Mouse (Mus musculus) T-cell, adult 66 days (primary cell): ENCODE data around the gene Olfr1358. TPM values are rescaled to one million over a fixed set of nuclear protein-coding genes. Genes with fewer than 3 reads are reported as not detected.

ENCODE experiments used
- total RNA-seq, 2 experiments: library from RNA; stranded (reverse); gene quantifications; 3 replicates in 1 of 2; 4 replicates in 1 of 2; pipeline ENCODE4 v1.2.4; 2023

Gene Olfr1358
- total RNA-seq = not detected

GRCm38 (mm10) chr10:78517128-78517527 is at the start of gene Olfr1358:
Gene Olfr1358 (plus strand): TSS chr10:78517428.

Other genes starting within 250 kb of the Olfr1358 start
- gene Agpat3, start 164.9 kb upstream of the Olfr1358 start, total RNA-seq = 100 to 1,000 TPM; 103 to 124 TPM
- 100 to 1,000 TPM; 233 to 274 TPM for gene Rrp1, start 104.4 kb upstream of the Olfr1358 start, total RNA-seq
- gene Cstb, start 91.8 kb upstream of the Olfr1358 start, total RNA-seq = 10 to 100 TPM; 28.9 to 36.8 TPM
- gene Pdxk, start 52.5 kb upstream of the Olfr1358 start, total RNA-seq = 10 to 100 TPM; 12.0 to 13.6 TPM
- 100 to 1,000 TPM; 109 to 129 TPM for gene Ilvbl, start 56.9 kb downstream of the Olfr1358 start, total RNA-seq
- 1 to 10 TPM; 3.6 to 5.1 TPM for gene Syde1, start 74.5 kb downstream of the Olfr1358 start, total RNA-seq
- gene Olfr1357, start 100.6 kb downstream of the Olfr1358 start, total RNA-seq = not detected
- gene Casp14, start 200.9 kb downstream of the Olfr1358 start, total RNA-seq = not detected
- not detected for gene Ccdc105, start 235.6 kb downstream of the Olfr1358 start, total RNA-seq